Mouse (Mus musculus) lung, adult 2 months (tissue): ENCODE results near the gene Tom1l2.

Experiments used
- CTCF ChIP-seq: fragments of 200-500 bp; IDR thresholded peaks from 2 replicates; pipeline ENCODE4 v1.5.1; 2011; ENCODE audit warnings: mild to moderate bottlenecking, low read length, control low read depth; ENCODE audit not compliant: insufficient read depth
- POLR2A ChIP-seq: fragments of 200-500 bp; IDR thresholded peaks from 2 replicates; pipeline ENCODE4 v1.6.1; 2011; ENCODE audit warnings: low read depth, mild to moderate bottlenecking, control low read depth, low read length, borderline replicate concordance; ENCODE audit errors: extremely low read depth

GRCm38 (mm10) chr11:60187070-60187469 is 165.6 kb downstream of the Tom1l2 start:
- TF ChIP-seq CTCF (no peak), POLR2A (no peak)
